Mouse (Mus musculus): ENCODE measurements around the gene Ormdl2. TPM values are rescaled to one million over a fixed set of nuclear protein-coding genes. Genes with fewer than 3 reads are reported as not detected.
"Not testable (repeated sequence)": the region's sequence is repeated elsewhere in the genome, so short reads cannot be mapped to it uniquely, and the experiment has no call there.

Ormdl2 gene
- polyA plus RNA-seq, 1 experiment = 20.3 TPM

GRCm38 (mm10) chr10:128840612-128841011 is 19.2 kb upstream of the Ormdl2 start:
- Histone ChIP-seq H3K27ac (ENCODE audit: insufficient read depth, low read length) (no peak overlapping the region), H3K4me1 (ENCODE audit: control insufficient read depth, insufficient read depth, low read length) (no peaks in the 10 kb centered on the region), H3K4me3 (ENCODE audit: insufficient read depth, low read length) (no peak overlapping the region)
- TF ChIP-seq CTCF (IDR thresholded peaks at IDR 0.05; ENCODE audit: extremely low read depth, insufficient read depth, low read length) (no peak), POLR2A (IDR thresholded peaks at IDR 0.05; ENCODE audit: extremely low read depth, insufficient read depth, low read length) (no peak)

- TF ChIP-seq CTCF (IDR thresholded peaks at IDR 0.05; ENCODE audit: extremely low read depth, insufficient read depth, low read length) (no peak), POLR2A (IDR thresholded peaks at IDR 0.05; ENCODE audit: extremely low read depth, insufficient read depth, low read length) (no peak)
- Histone ChIP-seq H3K4me3 (ENCODE audit: insufficient read depth, low read length) (no peak overlapping the region), H3K27ac (ENCODE audit: insufficient read depth, low read length) (no peak overlapping the region), H3K4me1 (ENCODE audit: control insufficient read depth, insufficient read depth, low read length) (no peaks in the 10 kb centered on the region)
These were observed 18.0 kb upstream of the Ormdl2 start for GRCm38 (mm10) chr10:128839434-128839833.

- TF ChIP-seq POLR2A (IDR thresholded peaks at IDR 0.05; ENCODE audit: extremely low read depth, insufficient read depth, low read length) (no peak), CTCF (IDR thresholded peaks at IDR 0.05; ENCODE audit: extremely low read depth, insufficient read depth, low read length) (no peak)
- Histone ChIP-seq H3K4me3 (ENCODE audit: insufficient read depth, low read length) (no peak overlapping the region), H3K4me1 (ENCODE audit: control insufficient read depth, insufficient read depth, low read length) (no peaks in the 10 kb centered on the region), H3K27ac (ENCODE audit: insufficient read depth, low read length) (no peak overlapping the region)
These were observed 16.0 kb upstream of the Ormdl2 start for GRCm38 (mm10) chr10:128837400-128837799.

GRCm38 (mm10) chr10:128823821-128824220 is 2.4 kb upstream of the Ormdl2 start:
- Histone ChIP-seq H3K27ac (ENCODE audit: insufficient read depth, low read length) (no peak overlapping the region), H3K4me1 (ENCODE audit: control insufficient read depth, insufficient read depth, low read length) (peaks cover 2% of the 10 kb centered on the region; the same call in 1 of the 2 replicates), H3K4me3 (ENCODE audit: insufficient read depth, low read length) (no peak overlapping the region)
- no peak for TF ChIP-seq POLR2A (IDR thresholded peaks at IDR 0.05; ENCODE audit: extremely low read depth, insufficient read depth, low read length)
- TF ChIP-seq CTCF (IDR thresholded peaks at IDR 0.05; ENCODE audit: extremely low read depth, insufficient read depth, low read length) = no peak

- not testable (repeated sequence) for H3K4me1 ChIP-seq (ENCODE audit: control insufficient read depth, insufficient read depth, low read length); H3K27ac ChIP-seq (ENCODE audit: insufficient read depth, low read length); H3K4me3 ChIP-seq (ENCODE audit: insufficient read depth, low read length)
These were observed 1.6 kb upstream of the Ormdl2 start for GRCm38 (mm10) chr10:128823087-128823486.

GRCm38 (mm10) chr10:128822135-128822534 is 690 bp upstream of the Ormdl2 start:
- TF ChIP-seq POLR2A (IDR thresholded peaks at IDR 0.05; ENCODE audit: extremely low read depth, insufficient read depth, low read length) (no peak), CTCF (IDR thresholded peaks at IDR 0.05; ENCODE audit: extremely low read depth, insufficient read depth, low read length) (no peak)
- H3K4me3 ChIP-seq (ENCODE audit: insufficient read depth, low read length) = peak overlapping the region; percentile 81
- H3K27ac ChIP-seq (ENCODE audit: insufficient read depth, low read length) = no peak overlapping the region

GRCm38 (mm10) chr10:128820217-128820616 is 1.2 kb downstream of the Ormdl2 start:
- Histone ChIP-seq H3K4me1 (ENCODE audit: control insufficient read depth, insufficient read depth, low read length) (peaks cover 2% of the 10 kb centered on the region; the same call in 1 of the 2 replicates), H3K27ac (ENCODE audit: insufficient read depth, low read length) (no peak overlapping the region), H3K4me3 (ENCODE audit: insufficient read depth, low read length) (no peak overlapping the region)
- TF ChIP-seq POLR2A (IDR thresholded peaks at IDR 0.05; ENCODE audit: extremely low read depth, insufficient read depth, low read length) = no peak
- TF ChIP-seq CTCF (IDR thresholded peaks at IDR 0.05; ENCODE audit: extremely low read depth, insufficient read depth, low read length) = no peak

More at GRCm38 (mm10) chr10:128822135-128822534, 690 bp upstream of the Ormdl2 start:
- peaks cover 2% of the 10 kb centered on the region; the same call in 1 of the 2 replicates for H3K4me1 ChIP-seq (ENCODE audit: control insufficient read depth, insufficient read depth, low read length)

GRCm38 (mm10) chr10:128817033-128817432 is 4.4 kb downstream of the Ormdl2 start, which contains the start of gene Sarnp:
Gene Sarnp, plus strand, starts transcription at chr10:128817333.
- no peak within 1 kb of the TSS for H3K27ac ChIP-seq (ENCODE audit: insufficient read depth, low read length)
- no peak for TF ChIP-seq CTCF (IDR thresholded peaks at IDR 0.05; ENCODE audit: extremely low read depth, insufficient read depth, low read length)
- TF ChIP-seq POLR2A (IDR thresholded peaks at IDR 0.05; ENCODE audit: extremely low read depth, insufficient read depth, low read length) = no peak
- no peaks in the 10 kb centered on the region for H3K4me1 ChIP-seq (ENCODE audit: control insufficient read depth, insufficient read depth, low read length)
- H3K4me3 ChIP-seq (ENCODE audit: insufficient read depth, low read length) = no peak within 1 kb of the TSS

- Histone ChIP-seq H3K4me3 (ENCODE audit: insufficient read depth, low read length) (no peak overlapping the region; the same call in 1 of the 2 replicates), H3K4me1 (ENCODE audit: control insufficient read depth, insufficient read depth, low read length) (peaks cover 13% of the 10 kb centered on the region), H3K27ac (ENCODE audit: insufficient read depth, low read length) (no peak overlapping the region)
- TF ChIP-seq CTCF (IDR thresholded peaks at IDR 0.05; ENCODE audit: extremely low read depth, insufficient read depth, low read length) = no peak
- TF ChIP-seq POLR2A (IDR thresholded peaks at IDR 0.05; ENCODE audit: extremely low read depth, insufficient read depth, low read length) = no peak
These were observed 14.4 kb downstream of the Ormdl2 start for GRCm38 (mm10) chr10:128807018-128807417.

- TF ChIP-seq CTCF (IDR thresholded peaks at IDR 0.05; ENCODE audit: extremely low read depth, insufficient read depth, low read length) (no peak), POLR2A (IDR thresholded peaks at IDR 0.05; ENCODE audit: extremely low read depth, insufficient read depth, low read length) (no peak)
- peak overlapping the region; percentile 94 for H3K4me3 ChIP-seq (ENCODE audit: insufficient read depth, low read length)
- no peak overlapping the region for H3K27ac ChIP-seq (ENCODE audit: insufficient read depth, low read length)
- H3K4me1 ChIP-seq (ENCODE audit: control insufficient read depth, insufficient read depth, low read length) = peaks cover 13% of the 10 kb centered on the region
These were observed 15.4 kb downstream of the Ormdl2 start for GRCm38 (mm10) chr10:128806086-128806485.
